ENCODE assay signal across 8 mouse cellular contexts in the genomic region with DNA sequence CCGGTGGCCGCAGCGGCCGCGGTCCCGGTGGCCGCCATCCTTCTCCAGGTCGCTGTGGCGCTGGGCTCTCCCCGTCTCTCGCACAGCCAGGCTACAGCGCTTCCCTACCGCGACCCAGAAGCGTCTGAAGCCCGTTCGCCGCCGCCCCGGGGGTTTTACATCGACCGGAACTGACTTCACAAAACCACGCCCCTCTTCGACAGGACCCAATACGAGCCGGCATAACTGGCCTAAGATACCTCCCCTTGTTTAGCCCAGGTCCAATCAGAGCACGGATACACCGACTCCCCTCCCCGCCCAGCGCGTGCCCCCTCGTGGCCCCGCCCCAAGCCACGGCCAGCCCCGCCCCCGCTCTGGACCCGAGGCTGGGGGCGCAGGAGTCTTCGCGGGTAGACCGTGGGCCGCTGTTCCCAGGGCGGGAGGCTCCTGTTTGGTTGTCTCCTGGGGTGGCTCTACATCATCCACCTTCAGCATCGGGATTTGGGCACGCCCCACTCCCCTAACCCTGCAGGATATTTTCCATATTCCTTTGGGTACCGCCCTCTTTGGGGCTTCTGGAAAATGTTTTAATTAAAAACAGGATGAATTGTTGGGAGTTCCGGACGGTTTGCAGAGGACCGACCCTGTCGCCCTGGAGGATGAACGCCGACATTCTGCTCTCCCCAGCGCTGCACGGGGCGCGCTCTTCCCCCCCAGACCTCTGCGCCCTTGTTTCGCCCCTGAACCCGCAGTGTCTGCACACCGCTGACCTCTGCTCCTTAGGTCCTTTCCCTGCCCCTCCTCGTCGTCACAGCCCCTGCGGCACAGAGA. TPM values are rescaled to one million over a fixed set of nuclear protein-coding genes. Genes with fewer than 3 reads are reported as not detected.
DNase-seq lines count a peak whose midpoint lies in the region; ATAC-seq and TF ChIP-seq lines count a peak whose summit lies in the region.

Gene Aplp2 (minus strand): TSS at position 126 of the 810 bp plus-strand sequence.

- ATAC-seq in kidney, embryonic 14.5 days (ENCODE audit: low FRiP score, low TSS enrichment), result peak; percentile 99
- peak; percentile 100 for ATAC-seq in limb, embryonic 15.5 days (ENCODE audit: insufficient number of reproducible peaks, low FRiP score, low TSS enrichment, low read depth)

- H3K4me2 ChIP-seq in kidney, embryonic 14.5 days (replicated peaks; ENCODE audit: low read depth, low read length), result peak within 1 kb of the TSS; percentile 89
- H3K4me2 ChIP-seq in limb, embryonic 15.5 days, result peak within 1 kb of the TSS; percentile 64

- under 1% methylated on average over 60 of the region's 63 CpGs for WGBS in kidney, embryonic 14.5 days
- under 1% methylated on average over 63 of the region's 63 CpGs for WGBS in limb, embryonic 15.5 days

- no peaks in the 10 kb centered on the region; the same call in 1 of the 2 replicates for H3K36me3 ChIP-seq in kidney, embryonic 14.5 days (ENCODE audit: control insufficient read depth, insufficient read depth, low read length)
- no peaks in the 10 kb centered on the region for H3K36me3 ChIP-seq in limb, embryonic 15.5 days

- no peaks in the 10 kb centered on the region for H3K27me3 ChIP-seq in kidney, embryonic 14.5 days (ENCODE audit: control insufficient read depth, insufficient read depth, low read length)
- no peaks in the 10 kb centered on the region for H3K27me3 ChIP-seq in limb, embryonic 15.5 days

- DNase-seq in A20 (ENCODE audit: low read depth, low spot score), result peak; percentile 98
- DNase-seq in heart, adult 9 months (ENCODE audit: low spot score in 2 of 2), result peak; percentile 98 to 99
- DNase-seq in monocyte, adult 2 months (ENCODE audit: low read depth in 1 of 2, low spot score in 2 of 2), result peak; percentile 91 to 95
- peak; percentile 97 for DNase-seq in spleen, postnatal 36 days (ENCODE audit: low spot score in 2 of 2)

- H3K9me3 ChIP-seq in kidney, embryonic 14.5 days (ENCODE audit: control insufficient read depth, low read length), result no peaks in the 10 kb centered on the region
- H3K9me3 ChIP-seq in limb, embryonic 15.5 days, result no peaks in the 10 kb centered on the region

- H3K9ac ChIP-seq in kidney, embryonic 14.5 days (ENCODE audit: low read depth, low read length), result peak within 1 kb of the TSS; percentile 90
- peak within 1 kb of the TSS; percentile 84 for H3K9ac ChIP-seq in limb, embryonic 15.5 days

- H3K4me1 ChIP-seq in bone marrow macrophage, adult 2 months (ENCODE audit: control insufficient read depth, insufficient read depth, low read length), result peaks cover 13% of the 10 kb centered on the region
- peaks cover 2% of the 10 kb centered on the region; the same call in 1 of the 2 replicates for H3K4me1 ChIP-seq in embryonic fibroblast, embryonic 13.5 days (ENCODE audit: control insufficient read depth, insufficient read depth, low read length)
- H3K4me1 ChIP-seq in kidney, embryonic 14.5 days (ENCODE audit: control insufficient read depth, insufficient read depth, low read length), result peaks cover 7% of the 10 kb centered on the region; the same call in 1 of the 2 replicates
- peaks cover 16% of the 10 kb centered on the region for H3K4me1 ChIP-seq in limb, embryonic 15.5 days

- H3K4me3 ChIP-seq in bone marrow macrophage, adult 2 months (ENCODE audit: insufficient read depth, low read length), result peak within 1 kb of the TSS; percentile 99
- peak within 1 kb of the TSS; percentile 71 for H3K4me3 ChIP-seq in embryonic fibroblast, embryonic 13.5 days (ENCODE audit: insufficient read depth, low read length)
- H3K4me3 ChIP-seq in kidney, embryonic 14.5 days (ENCODE audit: low read length), result peak within 1 kb of the TSS; percentile 98
- peak within 1 kb of the TSS; percentile 84 for H3K4me3 ChIP-seq in limb, embryonic 15.5 days

- TF ChIP-seq CTCF in bone marrow macrophage, adult 2 months (IDR thresholded peaks at IDR 0.05; ENCODE audit: low read depth, low read length), result no peak
- no peak for TF ChIP-seq CTCF in embryonic fibroblast, embryonic 13.5 days (IDR thresholded peaks at IDR 0.05; ENCODE audit: borderline replicate concordance, insufficient read depth, low read length)

- TF ChIP-seq POLR2A in bone marrow macrophage, adult 2 months (IDR thresholded peaks at IDR 0.05; ENCODE audit: borderline replicate concordance, low read depth, low read length), result peak; percentile 82; the same call in 1 of the 2 replicates
- peak; percentile 97 for TF ChIP-seq POLR2A in embryonic fibroblast, embryonic 13.5 days (IDR thresholded peaks at IDR 0.05; ENCODE audit: low read depth, low read length)

- peak within 1 kb of the TSS; percentile 46 for H3K27ac ChIP-seq in bone marrow macrophage, adult 2 months (ENCODE audit: insufficient read depth, low read depth, low read length)
- H3K27ac ChIP-seq in embryonic fibroblast, embryonic 13.5 days (ENCODE audit: insufficient read depth, low read length), result peak within 1 kb of the TSS; percentile 51
- peak within 1 kb of the TSS; percentile 89 for H3K27ac ChIP-seq in kidney, embryonic 14.5 days (ENCODE audit: low read depth, low read length)
- H3K27ac ChIP-seq in limb, embryonic 15.5 days, result peak within 1 kb of the TSS; percentile 93

RNA-seq across cellular contexts. Expression of gene Aplp2, which starts in this region (rescaled TPM):
- polyA plus RNA-seq in bone marrow macrophage, adult 2 months (2012; ENCODE audit: insufficient read depth, insufficient read length, missing spikeins), result 392 and 427 TPM in 2 replicates
- polyA plus RNA-seq in embryonic fibroblast, embryonic 13.5 days (2011; ENCODE audit: insufficient read length, low read depth, missing spikeins), result 289 and 305 TPM in 2 replicates
- polyA plus RNA-seq in kidney, embryonic 14.5 days (2014; fragmentation: Nextera tagmentation; extraction: Ambion mirVana), result 179 and 315 TPM in 2 replicates
- polyA plus RNA-seq in limb, embryonic 15.5 days (2015; fragmentation: Nextera tagmentation; extraction: Ambion mirVana), result 219 and 230 TPM in 2 replicates

Comparison
In these comparisons a context has a peak if more than half of its experiments do, and no peak if none do; other contexts are left out.
1. Peak in every context shown above with its lines: DNase-seq, ATAC-seq, H3K4me3 ChIP-seq and H3K27ac ChIP-seq.